Mouse (Mus musculus) NIH3T3 (cell line): ENCODE results near the gene Fam122b.

ENCODE experiments used
- DNase-seq: peaks from one replicate; pipeline ENCODE4 v3.0.0-alpha.2; 2012; ENCODE audit warnings: low read depth

Gene Fam122b

GRCm38 (mm10) chrX:53197681-53198080 is 71.9 kb downstream of the Fam122b start:
- no peak for DNase-seq

- DNase-seq, result no peak
Observed at GRCm38 (mm10) chrX:53196392-53196791, 73.2 kb downstream of the Fam122b start.
